Mouse (Mus musculus): ENCODE results near the gene Pnp. TPM values are rescaled to one million over a fixed set of nuclear protein-coding genes. Genes with fewer than 3 reads are reported as not detected.
"Not testable (repeated sequence)": the region's sequence is repeated elsewhere in the genome, so short reads cannot be mapped to it uniquely, and the experiment has no call there.

Pnp gene
- polyA plus RNA-seq (2016; fragmentation: Nextera tagmentation; extraction: Ambion mirVana) = 38.6 and 39.9 TPM in 2 replicates

DNA sequence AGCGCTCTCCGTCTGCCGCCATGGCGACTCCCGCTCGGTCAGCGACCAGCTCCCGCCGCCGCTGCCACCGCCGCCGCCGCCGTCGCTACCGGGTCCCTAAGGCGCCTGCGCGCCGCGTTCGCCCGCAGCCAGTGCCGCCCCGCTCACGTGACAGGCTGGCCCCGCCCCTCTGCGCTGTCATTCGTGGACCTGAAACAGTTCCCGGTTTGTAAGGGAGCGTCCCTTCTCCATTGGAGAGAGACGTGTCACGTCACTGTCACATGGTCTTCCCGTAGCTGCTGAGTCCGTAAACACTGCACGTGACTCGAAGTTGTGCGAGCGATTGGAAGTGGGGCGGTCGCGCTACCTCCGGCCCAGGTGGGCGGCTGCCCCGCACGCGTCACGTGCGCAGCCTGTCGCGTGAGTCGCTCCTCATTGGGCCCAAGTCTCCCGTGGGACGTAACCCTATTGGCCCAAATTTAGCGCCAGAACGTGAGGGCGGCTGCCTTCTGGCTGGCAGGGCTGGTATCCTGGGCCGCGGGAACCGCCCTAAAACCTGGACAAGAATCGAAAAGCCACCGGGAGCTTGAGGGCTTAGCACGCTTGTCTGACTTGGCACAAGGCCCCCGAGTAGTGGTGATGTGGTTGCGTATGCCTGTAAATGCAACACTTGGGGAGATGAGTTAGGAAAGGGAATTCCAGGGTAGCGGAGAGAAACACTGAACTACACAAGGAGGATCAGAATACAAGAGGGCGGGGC lies at the start of gene Pnp, which contains the start of gene Pip4p1:
Gene Pnp, plus strand, starts transcription at position 329 of the 739 bp plus-strand sequence.
Gene Pip4p1, minus strand, starts transcription at position 103 of the 739 bp plus-strand sequence.
- Histone ChIP-seq H3K4me1 (peaks cover 14% of the 10 kb centered on the region), H3K4me2 (replicated peaks) (peak within 1 kb of the TSS; percentile 86), H3K27ac (peak within 1 kb of the TSS; percentile 68; the same call in 1 of the 2 replicates), H3K4me3 (peak within 1 kb of the TSS; percentile 95), H3K27me3 (replicated peaks) (no peaks in the 10 kb centered on the region), H3K9me3 (no peaks in the 10 kb centered on the region), H3K36me3 (peaks cover 34% of the 10 kb centered on the region), H3K9ac (peak within 1 kb of the TSS; percentile 94)
- WGBS = under 1% methylated on average over 68 of the region's 68 CpGs
- ATAC-seq (ENCODE audit: low FRiP score, low read depth) = peak; percentile 99

DNA sequence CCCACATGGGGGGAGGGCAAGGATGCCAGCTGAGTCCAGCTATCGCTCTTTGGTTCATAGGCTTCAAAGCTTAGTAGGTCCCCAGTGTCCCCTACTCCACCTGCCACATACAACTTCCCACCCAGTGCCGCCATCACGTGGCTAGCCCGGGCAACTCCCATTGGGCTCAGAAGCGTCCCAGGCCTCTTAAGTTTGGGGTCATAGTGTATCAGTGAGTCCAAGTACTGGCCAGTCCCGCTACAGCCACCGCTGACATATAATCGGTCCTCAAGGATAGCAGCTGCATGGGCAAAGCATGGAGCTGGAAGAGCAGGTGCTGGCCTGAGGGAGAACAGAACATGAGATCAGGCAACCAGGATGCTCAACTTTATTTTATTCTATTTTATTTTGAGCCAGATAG lies 39.3 kb upstream of the Pnp start:
- Histone ChIP-seq H3K4me3 (no peak overlapping the region), H3K27me3 (replicated peaks) (no peaks in the 10 kb centered on the region; the same call in 1 of the 2 replicates), H3K4me2 (replicated peaks) (no peak overlapping the region), H3K27ac (no peak overlapping the region), H3K9me3 (no peaks in the 10 kb centered on the region), H3K36me3 (no peaks in the 10 kb centered on the region), H3K9ac (no peak overlapping the region), H3K4me1 (peaks cover 3% of the 10 kb centered on the region)
- ATAC-seq (ENCODE audit: low FRiP score, low read depth) = no peak
- WGBS = 93% methylated on average over 8 of the region's 8 CpGs

DNA sequence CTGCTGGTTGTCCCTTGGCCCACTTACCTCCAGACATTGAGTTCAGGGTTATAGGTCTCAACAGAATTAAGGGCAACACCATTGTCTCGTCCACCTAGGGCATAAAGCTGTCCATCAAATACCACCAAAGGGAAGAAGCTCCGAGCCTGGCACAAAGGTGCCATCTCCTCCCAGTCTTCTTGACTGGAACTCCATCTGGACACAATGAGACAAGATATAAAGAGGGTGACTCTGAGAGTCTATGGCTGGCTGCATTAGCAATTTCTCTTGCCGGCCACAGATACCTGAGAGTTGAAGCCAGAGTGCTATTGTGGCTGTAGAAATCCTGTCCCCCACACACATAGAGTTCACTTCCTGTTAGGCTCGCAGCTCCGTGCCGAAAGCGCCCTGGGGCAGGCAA lies 38.8 kb upstream of the Pnp start:
- no peak overlapping the region for H3K27ac ChIP-seq
- ATAC-seq (ENCODE audit: low FRiP score, low read depth) = no peak
- WGBS = 88% methylated on average over 7 of the region's 7 CpGs
- peaks cover under 1% of the 10 kb centered on the region; the same call in 1 of the 2 replicates for H3K27me3 ChIP-seq (replicated peaks)
- H3K36me3 ChIP-seq = no peaks in the 10 kb centered on the region
- H3K9ac ChIP-seq = no peak overlapping the region
- no peak overlapping the region for H3K4me2 ChIP-seq (replicated peaks)
- no peak overlapping the region for H3K4me3 ChIP-seq
- H3K9me3 ChIP-seq = no peaks in the 10 kb centered on the region
- H3K4me1 ChIP-seq = peaks cover 8% of the 10 kb centered on the region

DNA sequence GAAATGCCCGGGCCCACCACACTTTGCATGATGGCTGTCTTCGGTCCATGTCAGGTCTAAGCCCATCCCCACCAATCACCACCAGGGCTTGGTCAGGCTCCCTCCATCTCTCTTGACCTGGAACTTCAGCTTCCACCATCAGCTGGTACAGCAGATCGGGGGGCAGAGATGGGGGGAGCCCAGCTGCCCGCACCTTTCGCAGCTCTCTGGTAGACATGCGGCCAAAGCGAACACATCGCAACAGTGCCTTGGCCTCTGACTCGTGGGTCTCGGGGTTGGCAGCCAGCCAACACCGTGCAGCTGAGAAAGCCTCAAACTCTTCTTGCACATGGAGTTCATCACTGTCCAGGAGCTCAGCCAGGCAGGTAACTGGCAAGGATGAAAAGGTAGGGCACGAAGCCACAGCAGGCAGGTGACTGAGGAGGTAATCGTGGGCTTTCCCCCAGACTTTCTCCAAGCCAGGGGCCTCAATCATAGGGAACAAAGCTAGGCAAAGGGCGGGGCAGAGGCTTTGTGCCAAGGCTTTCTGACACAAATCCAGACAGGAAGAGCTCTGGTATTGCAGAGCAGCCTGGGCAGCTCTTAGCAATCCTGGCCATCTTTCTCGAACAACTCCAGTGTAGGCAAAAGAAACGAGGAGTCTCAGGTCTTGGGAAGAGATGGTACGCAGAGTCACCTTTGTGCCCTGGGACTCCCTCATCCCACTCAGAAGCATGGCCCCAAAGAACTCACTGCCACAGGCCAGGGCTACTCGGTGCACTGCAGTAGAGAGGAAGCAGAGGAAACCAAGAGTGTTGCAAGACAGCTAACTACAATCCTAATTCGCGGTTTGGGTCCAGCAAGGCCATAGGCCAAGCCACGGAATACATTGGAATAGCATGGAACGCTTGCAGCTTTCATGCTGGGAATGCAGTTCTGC lies 38.1 kb upstream of the Pnp start:
- H3K27me3 ChIP-seq (replicated peaks) = peaks cover 3% of the 10 kb centered on the region; the same call in 1 of the 2 replicates
- no peak overlapping the region for H3K27ac ChIP-seq
- no peak overlapping the region for H3K4me3 ChIP-seq
- no peak overlapping the region for H3K9ac ChIP-seq
- 90% methylated on average over 22 of the region's 22 CpGs for WGBS
- H3K4me1 ChIP-seq = peaks cover 10% of the 10 kb centered on the region
- no peak overlapping the region for H3K4me2 ChIP-seq (replicated peaks)
- ATAC-seq (ENCODE audit: low FRiP score, low read depth) = no peak
- no peaks in the 10 kb centered on the region for H3K9me3 ChIP-seq
- no peaks in the 10 kb centered on the region for H3K36me3 ChIP-seq

DNA sequence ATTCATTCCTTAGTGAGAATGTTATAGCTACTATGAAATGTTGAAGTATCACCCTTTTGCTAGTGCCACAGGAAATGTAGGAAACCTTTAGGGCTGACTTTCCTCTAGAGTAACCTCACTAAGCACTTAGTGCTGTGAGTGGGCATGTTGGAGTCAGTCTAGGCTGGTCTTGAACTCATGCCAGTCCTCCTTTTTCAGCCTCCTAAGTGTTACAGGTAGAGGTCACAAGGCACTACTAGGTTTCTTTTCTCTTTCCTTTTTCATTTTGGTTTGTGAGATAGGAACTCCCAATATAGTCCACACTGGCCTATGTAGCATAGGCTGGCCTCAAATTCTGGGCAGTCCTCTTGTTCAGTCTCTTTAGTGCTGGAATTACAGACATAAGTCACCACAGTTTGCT lies 35.5 kb upstream of the Pnp start:
- H3K27ac ChIP-seq = no peak overlapping the region
- H3K4me1 ChIP-seq = peaks cover 10% of the 10 kb centered on the region
- H3K27me3 ChIP-seq (replicated peaks) = peaks cover 3% of the 10 kb centered on the region; the same call in 1 of the 2 replicates
- H3K9me3 ChIP-seq = no peaks in the 10 kb centered on the region
- ATAC-seq (ENCODE audit: low FRiP score, low read depth) = no peak
- no peak overlapping the region for H3K4me3 ChIP-seq
- H3K36me3 ChIP-seq = no peaks in the 10 kb centered on the region
- H3K9ac ChIP-seq = no peak overlapping the region
- H3K4me2 ChIP-seq (replicated peaks) = no peak overlapping the region

DNA sequence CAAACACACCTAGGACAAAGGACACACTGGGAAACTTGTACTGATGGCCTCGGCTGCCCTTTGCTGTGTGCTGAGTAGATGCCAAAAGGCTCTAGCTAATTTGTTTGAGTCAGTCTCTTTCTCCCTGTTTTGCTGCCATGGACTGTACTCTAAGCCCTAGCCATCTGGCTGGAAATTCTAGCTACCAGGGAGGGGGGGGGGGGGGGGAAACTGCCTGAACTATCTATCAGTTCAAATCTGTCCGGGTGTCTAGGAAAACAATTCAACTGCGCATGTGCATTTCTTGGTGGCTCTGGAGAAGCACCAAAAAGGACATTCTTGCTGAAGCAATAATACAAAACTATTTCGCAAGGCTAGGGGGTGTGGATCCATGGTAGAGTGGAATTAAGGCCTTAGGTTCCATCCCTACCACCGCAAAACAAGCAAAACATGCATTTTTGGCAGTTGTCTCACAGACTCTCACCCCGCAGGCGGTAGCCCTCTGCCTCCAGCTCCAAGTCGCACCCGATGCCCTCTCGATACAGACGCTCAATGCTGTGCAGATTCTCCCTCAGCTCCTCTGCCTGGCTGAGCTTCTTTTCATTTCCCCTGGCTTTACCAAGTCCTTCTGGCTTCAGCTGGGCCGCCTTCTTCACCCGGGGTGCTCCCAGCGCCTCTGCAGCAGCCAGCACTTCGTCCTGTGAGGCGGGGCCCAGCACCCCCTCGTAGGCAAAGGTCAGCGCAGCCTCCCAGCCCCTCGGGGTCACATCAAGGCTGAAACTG lies 34.7 kb upstream of the Pnp start:
- Histone ChIP-seq H3K27me3 (replicated peaks) (peaks cover 3% of the 10 kb centered on the region; the same call in 1 of the 2 replicates), H3K4me1 (peaks cover 10% of the 10 kb centered on the region), H3K9me3 (no peaks in the 10 kb centered on the region), H3K4me2 (replicated peaks) (peak overlapping the region; percentile 83), H3K27ac (no peak overlapping the region), H3K4me3 (peak overlapping the region; percentile 47), H3K9ac (peak overlapping the region; percentile 65), H3K36me3 (no peaks in the 10 kb centered on the region)
- WGBS = 16% methylated on average over 19 of the region's 19 CpGs
- ATAC-seq (ENCODE audit: low FRiP score, low read depth) = peak; percentile 41

DNA sequence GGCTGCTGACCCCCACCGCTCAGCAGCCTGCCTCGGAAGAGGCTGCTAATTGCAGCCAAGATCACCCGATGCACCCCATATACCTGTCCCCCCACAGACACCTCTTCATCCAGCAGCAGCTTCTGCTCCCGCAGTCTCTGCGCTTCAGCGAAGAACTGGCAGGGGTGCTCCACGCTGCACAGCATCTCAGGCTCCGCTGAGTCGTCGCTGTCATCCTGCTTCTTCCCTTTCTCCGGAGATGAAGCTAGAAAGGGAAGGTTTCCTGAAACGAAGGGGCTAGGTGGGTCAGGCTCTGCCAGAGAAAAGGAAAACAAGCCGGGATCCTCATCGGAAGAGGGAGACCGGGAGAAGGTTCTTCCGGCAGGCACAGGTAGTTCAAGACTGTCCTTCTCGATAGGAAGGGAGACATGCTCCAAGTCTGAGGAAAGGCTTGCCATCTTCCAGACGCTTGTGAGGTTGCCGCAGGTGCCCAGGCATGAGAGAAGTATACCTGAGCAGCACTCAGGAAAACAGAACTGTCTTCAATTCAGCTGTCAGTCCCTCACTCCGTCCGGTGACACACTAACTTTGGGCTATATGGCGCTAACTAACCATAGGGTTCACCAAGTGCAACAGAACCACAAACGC lies 34.0 kb upstream of the Pnp start:
- no peak overlapping the region for H3K27ac ChIP-seq

DNA sequence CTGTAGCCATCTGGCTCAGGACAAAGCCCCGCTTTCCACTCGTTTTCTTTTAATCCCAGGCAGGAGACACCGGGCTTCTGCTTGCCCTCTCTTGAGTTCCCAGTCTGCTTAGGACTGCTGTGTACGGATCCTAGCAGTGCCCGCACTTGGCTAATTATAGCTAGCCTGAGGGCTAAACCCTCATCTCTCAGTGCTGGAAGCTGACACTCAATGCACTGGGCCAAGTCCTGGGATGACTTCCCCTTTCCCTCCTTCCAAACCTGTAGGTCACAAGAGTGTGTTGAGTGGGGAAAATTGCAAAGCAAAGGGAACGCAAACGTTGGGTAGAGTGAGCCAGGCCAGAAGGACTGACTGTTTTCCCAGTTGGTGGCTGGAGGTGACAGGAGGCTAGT lies 33.5 kb upstream of the Pnp start, which contains the start of gene Klhl33:
Gene Klhl33, minus strand, starts transcription at position 134 of the 392 bp plus-strand sequence.
- Histone ChIP-seq H3K36me3 (no peaks in the 10 kb centered on the region), H3K4me2 (replicated peaks) (peak within 1 kb of the TSS; percentile 83), H3K9me3 (no peaks in the 10 kb centered on the region), H3K27ac (no peak within 1 kb of the TSS), H3K9ac (peak within 1 kb of the TSS; percentile 65), H3K4me1 (peaks cover 10% of the 10 kb centered on the region), H3K4me3 (peak within 1 kb of the TSS; percentile 47), H3K27me3 (replicated peaks) (peaks cover 3% of the 10 kb centered on the region; the same call in 1 of the 2 replicates)
- WGBS = 49% methylated on average over 7 of the region's 7 CpGs
- ATAC-seq (ENCODE audit: low FRiP score, low read depth) = no peak

More for the DNA sequence above, 34.0 kb upstream of the Pnp start:
- peak overlapping the region; percentile 83 for H3K4me2 ChIP-seq (replicated peaks)
- no peaks in the 10 kb centered on the region for H3K36me3 ChIP-seq
- peak; percentile 61 for ATAC-seq (ENCODE audit: low FRiP score, low read depth)
- H3K4me1 ChIP-seq = peaks cover 10% of the 10 kb centered on the region
- peaks cover 3% of the 10 kb centered on the region; the same call in 1 of the 2 replicates for H3K27me3 ChIP-seq (replicated peaks)
- H3K4me3 ChIP-seq = peak overlapping the region; percentile 47
- WGBS = 19% methylated on average over 23 of the region's 23 CpGs
- H3K9me3 ChIP-seq = no peaks in the 10 kb centered on the region
- H3K9ac ChIP-seq = peak overlapping the region; percentile 65

DNA sequence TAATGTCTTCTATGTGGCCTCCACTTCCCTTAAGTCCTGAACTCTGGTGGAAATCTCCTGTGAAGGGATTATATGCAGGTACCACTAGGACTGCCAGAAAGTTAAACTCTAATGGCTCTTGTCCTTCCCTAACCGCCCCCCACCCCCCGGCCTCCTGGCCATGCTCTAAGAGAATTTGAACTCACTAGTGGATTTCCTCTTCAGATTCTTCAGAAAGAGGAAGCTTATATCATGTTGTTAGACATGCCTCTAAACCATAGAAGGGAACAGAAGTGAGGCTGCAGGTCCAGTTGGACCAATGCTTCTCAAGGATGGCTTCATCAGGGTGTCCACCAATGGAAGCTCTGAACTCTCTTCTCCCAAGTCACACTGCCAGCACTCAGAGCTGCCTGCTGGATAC lies 32.9 kb upstream of the Pnp start:
- H3K9me3 ChIP-seq; ATAC-seq (ENCODE audit: low FRiP score, low read depth); H3K4me2 ChIP-seq (replicated peaks); H3K9ac ChIP-seq; H3K27me3 ChIP-seq (replicated peaks); H3K4me1 ChIP-seq; H3K27ac ChIP-seq; H3K4me3 ChIP-seq; H3K36me3 ChIP-seq: not testable (repeated sequence)
- WGBS = 92% methylated on average over 2 of the region's 2 CpGs

DNA sequence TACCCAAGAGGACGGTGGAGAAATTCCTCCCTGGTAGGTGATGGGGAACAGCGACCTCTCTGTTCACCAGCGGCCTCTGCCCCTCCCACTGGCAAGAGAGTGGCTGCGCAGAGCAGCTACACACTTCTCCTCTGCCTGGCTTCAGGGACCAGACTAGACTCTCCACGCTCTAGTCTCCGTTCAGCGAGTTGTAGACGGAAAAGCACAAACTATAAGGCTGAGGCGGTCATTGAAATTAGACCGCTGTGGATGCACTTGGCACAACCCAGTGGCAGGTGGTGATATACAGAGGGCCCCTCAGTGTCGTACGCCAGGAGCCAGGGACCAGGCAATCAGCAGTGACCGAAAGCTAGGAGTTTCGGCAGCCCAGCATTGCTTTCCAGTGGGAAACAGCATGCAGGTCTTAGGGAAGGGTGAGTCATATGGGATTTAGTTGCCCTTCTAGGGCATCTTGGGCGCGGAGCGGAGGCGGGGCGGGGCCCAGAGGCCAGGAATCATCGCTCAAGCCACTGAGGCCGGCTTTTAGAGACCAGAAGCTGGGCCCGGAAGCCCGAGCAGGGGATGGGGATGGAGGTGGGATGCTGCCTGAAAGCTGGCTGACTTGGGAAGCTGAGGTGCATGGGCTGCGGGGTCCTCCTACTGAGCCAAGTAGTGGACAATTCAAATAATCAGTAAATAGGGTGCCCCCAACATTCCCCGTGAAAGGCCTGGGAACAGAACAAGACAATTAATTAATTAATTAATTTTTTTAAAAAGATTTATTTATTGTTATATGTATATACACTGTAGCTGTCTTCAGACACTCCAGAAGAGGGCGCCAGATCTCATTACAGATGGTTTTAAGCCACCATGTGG lies 26.7 kb upstream of the Pnp start:
- peak; percentile 91 for ATAC-seq (ENCODE audit: low FRiP score, low read depth)
- H3K27me3 ChIP-seq (replicated peaks) = no peaks in the 10 kb centered on the region
- H3K9ac ChIP-seq = peak overlapping the region; percentile 51
- H3K4me3 ChIP-seq = peak overlapping the region; percentile 29
- H3K4me2 ChIP-seq (replicated peaks) = peak overlapping the region; percentile 71
- H3K27ac ChIP-seq = no peak overlapping the region
- no peaks in the 10 kb centered on the region for H3K36me3 ChIP-seq
- H3K4me1 ChIP-seq = peaks cover 3% of the 10 kb centered on the region; the same call in 1 of the 2 replicates
- 3% methylated on average over 26 of the region's 26 CpGs for WGBS
- H3K9me3 ChIP-seq = no peaks in the 10 kb centered on the region

DNA sequence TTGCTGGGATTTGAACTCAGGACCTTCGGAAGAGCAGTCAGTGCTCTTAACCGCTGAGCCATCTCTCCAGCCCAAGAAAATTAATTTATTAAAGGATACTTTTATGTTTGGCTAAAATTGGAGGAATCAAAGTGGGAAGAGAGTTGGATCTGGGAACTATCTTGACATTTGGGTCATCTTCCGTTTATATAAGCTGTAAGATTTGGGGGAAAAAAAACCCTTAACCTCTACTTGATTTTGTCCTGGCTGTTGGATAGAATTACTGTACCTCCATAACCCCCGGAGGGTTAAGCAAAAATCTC lies 26.1 kb upstream of the Pnp start:
- H3K9ac ChIP-seq = no peak overlapping the region
- H3K4me1 ChIP-seq = peaks cover 3% of the 10 kb centered on the region; the same call in 1 of the 2 replicates
- no peak overlapping the region for H3K4me2 ChIP-seq (replicated peaks)
- no peak overlapping the region for H3K4me3 ChIP-seq
- H3K27ac ChIP-seq = no peak overlapping the region
- H3K9me3 ChIP-seq = no peaks in the 10 kb centered on the region
- H3K27me3 ChIP-seq (replicated peaks) = no peaks in the 10 kb centered on the region
- H3K36me3 ChIP-seq = no peaks in the 10 kb centered on the region
- no peak for ATAC-seq (ENCODE audit: low FRiP score, low read depth)
- WGBS = 88% methylated on average over 4 of the region's 4 CpGs
